Mouse (Mus musculus) liver, adult 2 months (tissue): ENCODE results near the gene Fgfr2.

Source experiments
- CTCF ChIP-seq: fragments of 200-500 bp; IDR thresholded peaks from 2 replicates; pipeline ENCODE4 v1.5.1; 2011; ENCODE audit warnings: low read depth, low read length, control low read depth
- POLR2A ChIP-seq: fragments of 200-500 bp; IDR thresholded peaks from 2 replicates; pipeline ENCODE4 v1.6.1; 2011; ENCODE audit warnings: low read length, control low read depth; ENCODE audit not compliant: insufficient read depth; ENCODE audit errors: extremely low read depth

GRCm38 (mm10) chr7:130597546-130597945 is 2525.6 kb downstream of the Fgfr2 start:
- TF ChIP-seq CTCF = no peak
- TF ChIP-seq POLR2A = no peak
